Mouse (Mus musculus): ENCODE measurements around the gene Rbbp8nl.

DNA sequence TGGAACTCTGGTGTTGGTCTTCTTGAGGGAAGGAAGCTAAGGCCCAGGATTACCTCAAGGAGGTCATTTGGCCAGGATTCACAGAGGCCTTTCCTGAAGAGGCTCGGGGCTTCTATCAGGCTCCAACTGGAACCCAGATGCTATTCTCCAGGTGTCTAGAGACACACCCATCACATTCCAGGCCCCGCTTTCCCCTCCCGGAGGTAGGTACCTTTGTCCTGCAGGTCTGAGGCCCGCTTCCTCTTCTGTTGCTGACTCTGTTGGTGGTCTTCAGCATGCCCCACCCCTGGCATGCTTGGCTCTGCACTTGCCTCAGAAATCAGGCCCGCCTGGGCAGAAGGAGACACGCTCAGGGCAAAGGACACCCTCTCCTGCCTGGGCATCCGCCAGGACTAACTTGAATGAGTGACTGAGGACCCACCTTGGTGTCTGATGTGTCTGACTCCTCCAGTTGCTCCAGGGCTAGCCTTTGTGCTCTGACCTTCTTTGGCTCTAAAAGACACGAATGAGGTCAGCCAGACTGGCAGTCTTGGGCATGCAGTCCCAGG, 11.8 kb downstream of the Rbbp8nl start:
- no peak for TF ChIP-seq CTCF (IDR thresholded peaks at IDR 0.05)
- no peak for TF ChIP-seq POLR2A (IDR thresholded peaks at IDR 0.05; ENCODE audit: insufficient read depth, low read depth, low read length)
- TF ChIP-seq EP300 (IDR thresholded peaks at IDR 0.05; ENCODE audit: insufficient read depth, low read depth, low read length) = no peak
